Mouse (Mus musculus) C2C12 (cell line): ENCODE results near the gene Ube2d2b. TPM values are rescaled to one million over a fixed set of nuclear protein-coding genes. Genes with fewer than 3 reads are reported as not detected.

Source experiments
- H3K27me3 ChIP-seq: one replicate; pipeline ENCODE4 v1.6.1; 2011; ENCODE audit not compliant: control insufficient read depth, insufficient read depth, insufficient read length
- H3K36me3 ChIP-seq: one replicate; pipeline ENCODE4 v1.6.1; 2011; ENCODE audit not compliant: control insufficient read depth, insufficient read depth
- H3K4me3 ChIP-seq: one replicate; pipeline ENCODE4 v1.5.1; 2011; ENCODE audit warnings: mild to moderate bottlenecking, control low read depth; ENCODE audit not compliant: poor library complexity, insufficient read depth, severe bottlenecking
- H3K79me2 ChIP-seq: one replicate; pipeline ENCODE4 v1.6.1; 2011; ENCODE audit not compliant: control insufficient read depth, insufficient read depth
- H3K79me3 ChIP-seq: one replicate; pipeline ENCODE4 v1.6.1; 2011; ENCODE audit warnings: low read depth, control low read depth
- H3ac ChIP-seq: one replicate; pipeline ENCODE3; 2011; ENCODE audit warnings: low read depth; ENCODE audit not compliant: control insufficient read depth, insufficient read length
- CEBPB ChIP-seq: IDR thresholded peaks from one replicate; pipeline ENCODE4 v1.6.1; 2011; ENCODE audit warnings: low read depth, mild to moderate bottlenecking, control low read depth, moderate library complexity
- CTCF ChIP-seq: IDR thresholded peaks from one replicate; pipeline ENCODE4 v1.5.1; 2011; ENCODE audit not compliant: control insufficient read depth, insufficient read depth, insufficient read length
- FOSL1 ChIP-seq: IDR thresholded peaks from one replicate; pipeline ENCODE4 v1.8.0; 2011; ENCODE audit warnings: mild to moderate bottlenecking, low read length; ENCODE audit not compliant: poor library complexity, insufficient read depth, severe bottlenecking
- MAX ChIP-seq: IDR thresholded peaks from one replicate; pipeline ENCODE4 v1.6.1; 2011; ENCODE audit warnings: mild to moderate bottlenecking, control low read depth
- MYOD1 ChIP-seq: IDR thresholded peaks from one replicate; pipeline ENCODE4 v1.6.1; 2011; ENCODE audit warnings: low read depth; ENCODE audit not compliant: control insufficient read depth, insufficient read length
- MYOG ChIP-seq: IDR thresholded peaks from one replicate; pipeline ENCODE4 v1.6.1; 2011; ENCODE audit not compliant: control insufficient read depth, insufficient read length; ENCODE audit errors: extremely low read depth
- USF1 ChIP-seq: IDR thresholded peaks from one replicate; pipeline ENCODE4 v1.6.1; 2011; ENCODE audit warnings: low read depth, mild to moderate bottlenecking, control low read depth, moderate library complexity
- polyA plus RNA-seq: library from polyadenylated mRNA; unstranded; fragments of >200 nt; fragmentation: generic; extraction: Trizol; gene quantifications from one replicate; pipeline ENCODE4 v1.2.1, GENCODE M21; 2012; ENCODE audit warnings: missing spikeins

Ube2d2b gene
- polyA plus RNA-seq, 1 experiment = 0.09 TPM

DNA sequence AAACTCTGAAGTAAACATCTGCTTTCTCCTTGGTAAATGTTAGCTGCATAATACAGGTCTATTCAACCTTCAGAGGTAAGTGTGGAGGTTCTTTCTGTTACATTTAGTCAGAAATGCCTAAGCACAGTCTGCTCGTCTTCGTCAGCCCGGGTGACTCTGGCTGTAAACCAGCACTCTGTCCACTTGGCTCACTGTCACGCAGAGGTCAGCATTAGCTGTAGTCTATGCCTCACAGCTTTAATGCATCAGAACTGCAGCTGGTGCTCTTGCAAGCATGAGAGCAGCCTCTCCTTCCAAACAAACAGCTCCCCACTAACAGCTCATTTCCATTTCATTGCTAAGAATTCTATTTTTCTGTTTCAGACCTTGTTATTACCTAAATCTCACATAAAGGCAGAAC, 22.4 kb upstream of the Ube2d2b start:
- H3K4me3 ChIP-seq = no peak overlapping the region
- no peaks in the 10 kb centered on the region for H3K27me3 ChIP-seq
- H3K79me2 ChIP-seq = no peaks in the 10 kb centered on the region
- H3K36me3 ChIP-seq = peaks cover 22% of the 10 kb centered on the region
- no peaks in the 10 kb centered on the region for H3K79me3 ChIP-seq
- TF ChIP-seq MYOD1 = no peak
- no peak overlapping the region for H3ac ChIP-seq

GRCm38 (mm10) chr5:107814651-107815050, 15.2 kb upstream of the Ube2d2b start:
- Histone ChIP-seq H3K79me2 (no peaks in the 10 kb centered on the region), H3K36me3 (peaks cover 38% of the 10 kb centered on the region), H3K79me3 (no peaks in the 10 kb centered on the region), H3K4me3 (no peak overlapping the region), H3ac (no peak overlapping the region), H3K27me3 (no peaks in the 10 kb centered on the region)
- no peak for TF ChIP-seq MAX

DNA sequence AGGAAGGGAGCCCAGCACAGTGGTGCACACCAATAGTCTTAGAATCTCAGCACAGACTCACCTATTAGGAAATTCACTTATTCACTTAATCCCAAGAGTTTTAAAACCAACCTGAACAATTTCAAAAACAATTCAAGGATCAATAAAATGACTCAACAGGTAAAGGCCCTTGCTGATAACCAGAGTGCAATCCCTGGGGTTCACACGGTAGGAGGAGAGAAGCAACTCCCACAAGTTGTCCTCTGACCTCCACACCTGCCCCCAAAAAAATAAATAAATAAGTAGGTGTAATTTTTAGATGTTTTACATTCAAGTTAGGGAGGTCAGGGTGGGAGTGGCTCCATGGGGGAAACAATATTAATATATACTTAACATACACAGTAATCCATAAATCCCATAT, 7.4 kb upstream of the Ube2d2b start:
- Histone ChIP-seq H3K79me3 (peaks cover 15% of the 10 kb centered on the region), H3K27me3 (no peaks in the 10 kb centered on the region), H3K4me3 (no peak overlapping the region), H3K36me3 (peaks cover 7% of the 10 kb centered on the region), H3K79me2 (peaks cover 36% of the 10 kb centered on the region), H3ac (no peak overlapping the region)
- no peak for TF ChIP-seq FOSL1
- TF ChIP-seq MYOD1 = no peak
- TF ChIP-seq USF1 = no peak
- no peak for TF ChIP-seq MAX
- no peak for TF ChIP-seq CTCF
- TF ChIP-seq MYOG = no peak
- TF ChIP-seq CEBPB = no peak

DNA sequence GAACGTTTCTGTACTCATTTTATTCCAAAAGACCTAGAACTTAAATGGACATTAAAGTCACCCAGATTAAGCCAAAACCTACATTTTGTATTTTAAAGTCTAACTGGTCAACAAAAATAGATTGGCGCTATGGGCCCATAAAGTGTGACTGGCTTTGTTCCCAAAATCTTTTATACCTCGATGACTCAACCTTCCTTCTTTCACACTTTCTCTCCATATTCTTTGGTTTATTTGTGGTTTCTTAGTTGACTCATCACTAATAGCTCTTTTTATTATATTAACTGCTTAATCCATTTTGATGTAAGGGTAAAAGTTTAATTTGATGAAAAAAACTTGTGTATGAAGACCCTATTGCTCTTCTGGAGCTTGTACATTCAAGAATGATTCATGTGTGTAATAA, 1.5 kb downstream of the Ube2d2b start:
- Histone ChIP-seq H3K27me3 (no peaks in the 10 kb centered on the region), H3K79me3 (peaks cover 16% of the 10 kb centered on the region), H3ac (no peak overlapping the region), H3K79me2 (peaks cover 51% of the 10 kb centered on the region), H3K4me3 (no peak overlapping the region), H3K36me3 (peaks cover 9% of the 10 kb centered on the region)
- TF ChIP-seq CTCF (no peak), FOSL1 (no peak), CEBPB (no peak), MAX (no peak)

DNA sequence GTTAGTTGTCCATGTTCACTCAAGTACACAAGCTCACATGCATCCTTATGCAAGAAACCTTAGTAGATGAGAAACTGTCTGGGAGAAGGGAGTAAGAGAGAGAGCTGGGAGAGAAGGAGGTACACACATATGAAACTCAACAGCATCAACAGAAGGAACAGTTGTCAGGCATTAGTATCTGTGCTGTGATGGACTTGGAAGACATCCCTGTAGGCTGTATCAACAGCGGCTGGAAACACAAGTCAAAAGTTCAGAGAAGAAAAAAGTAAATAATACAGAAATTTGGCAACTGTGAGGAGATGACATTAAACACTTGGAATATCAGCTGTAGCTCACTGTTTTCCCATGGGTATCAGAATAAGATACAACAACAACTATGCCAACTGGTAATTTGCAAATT, 4.4 kb downstream of the Ube2d2b start:
- peaks cover 8% of the 10 kb centered on the region for H3K79me3 ChIP-seq
- H3K27me3 ChIP-seq = no peaks in the 10 kb centered on the region
- H3K36me3 ChIP-seq = peaks cover 9% of the 10 kb centered on the region
- TF ChIP-seq MYOG = no peak
- TF ChIP-seq USF1 = no peak
- no peak for TF ChIP-seq CEBPB
- no peak for TF ChIP-seq MAX
- no peak for TF ChIP-seq CTCF
- no peak for TF ChIP-seq MYOD1
- TF ChIP-seq FOSL1 = no peak
- H3K79me2 ChIP-seq = peaks cover 46% of the 10 kb centered on the region
- no peak overlapping the region for H3K4me3 ChIP-seq
- no peak overlapping the region for H3ac ChIP-seq

- H3ac ChIP-seq = no peak overlapping the region
- H3K79me2 ChIP-seq = peaks cover 31% of the 10 kb centered on the region
- H3K36me3 ChIP-seq = peaks cover 5% of the 10 kb centered on the region
- TF ChIP-seq MYOD1 (no peak), FOSL1 (no peak), MAX (no peak), CTCF (no peak), USF1 (no peak), CEBPB (no peak), MYOG (no peak)
- H3K4me3 ChIP-seq = no peak overlapping the region
- H3K79me3 ChIP-seq = peaks cover 2% of the 10 kb centered on the region
- H3K27me3 ChIP-seq = no peaks in the 10 kb centered on the region
Measured at GRCm38 (mm10) chr5:107838891-107839644, 9.2 kb downstream of the Ube2d2b start.
